Mouse (Mus musculus): Measurements from ENCODE around the gene Rbfox3.
A peak's percentile ranks its signal among the peaks of the same experiment; 100 is the strongest.

The Rbfox3 gene

DNA sequence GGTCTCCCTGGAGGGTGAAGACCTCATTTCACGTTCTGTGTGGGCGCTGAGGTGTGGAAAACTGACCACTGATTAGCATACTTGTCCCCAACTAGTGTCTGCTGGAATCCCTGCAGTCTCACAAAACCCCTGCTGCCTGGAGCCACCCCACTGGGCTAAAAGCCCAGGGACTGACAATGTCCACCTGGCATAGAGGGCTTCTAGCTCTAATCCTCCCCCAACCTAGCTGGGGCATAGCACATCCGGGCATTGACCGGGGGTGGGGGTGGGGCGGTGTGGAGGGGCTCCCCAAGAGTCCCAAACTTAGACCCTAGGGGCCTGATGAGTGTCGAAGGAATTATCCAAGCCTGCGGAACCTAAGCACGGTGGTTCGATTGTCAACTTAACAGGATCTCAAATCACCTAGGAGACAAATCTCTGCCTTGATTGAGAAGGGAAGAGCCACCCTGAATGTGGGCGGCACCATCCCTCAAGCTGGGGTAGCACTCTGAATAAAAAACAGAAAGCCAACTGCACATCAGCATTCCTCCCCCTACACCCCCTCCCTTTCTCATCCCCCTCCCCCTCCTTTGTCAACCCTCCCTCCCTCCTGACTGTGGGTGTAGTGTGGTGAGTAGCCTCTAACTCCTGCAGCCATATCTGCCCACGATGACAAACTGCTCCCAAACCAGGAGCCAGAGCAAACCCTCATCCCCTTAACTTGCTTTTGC lies 29.5 kb downstream of the Rbfox3 start:
- DNase-seq (ENCODE audit: low spot score in 2 of 2): no peak

- no peak for DNase-seq (ENCODE audit: low spot score in 2 of 2)
Measured at GRCm38 (mm10) chr11:118879466-118880150, 31.8 kb downstream of the Rbfox3 start.

DNA sequence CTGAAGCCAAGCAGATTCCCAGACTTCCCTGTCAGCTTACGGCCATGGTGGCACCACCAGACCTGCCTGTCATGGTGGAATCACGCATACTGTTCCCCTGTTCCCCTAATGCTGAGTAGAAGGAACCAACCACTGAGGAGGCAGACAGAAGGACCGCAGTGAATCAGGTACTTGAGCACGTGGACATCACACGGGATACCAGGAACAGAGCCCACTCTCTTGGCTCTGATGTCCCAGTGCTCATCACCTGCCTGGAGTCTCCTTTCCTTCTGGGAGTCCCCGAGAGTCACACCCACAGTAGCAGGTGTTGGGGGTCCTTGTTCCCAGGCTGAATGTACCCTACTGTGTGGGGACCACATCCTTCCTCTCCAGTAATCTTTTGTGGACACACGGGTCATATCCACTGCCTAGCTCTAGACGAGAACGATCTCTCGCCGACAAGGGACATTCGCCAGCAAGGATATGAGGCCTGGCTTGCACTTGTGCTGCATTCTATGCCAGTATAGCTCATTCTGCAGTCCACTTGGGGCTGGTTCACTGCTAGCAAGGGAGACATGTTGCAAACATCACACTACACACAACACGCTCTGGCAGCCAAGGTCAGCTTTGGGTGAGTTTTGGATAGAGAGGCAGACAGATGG lies 32.7 kb downstream of the Rbfox3 start:
- no peak for DNase-seq (ENCODE audit: low spot score in 2 of 2)

DNA sequence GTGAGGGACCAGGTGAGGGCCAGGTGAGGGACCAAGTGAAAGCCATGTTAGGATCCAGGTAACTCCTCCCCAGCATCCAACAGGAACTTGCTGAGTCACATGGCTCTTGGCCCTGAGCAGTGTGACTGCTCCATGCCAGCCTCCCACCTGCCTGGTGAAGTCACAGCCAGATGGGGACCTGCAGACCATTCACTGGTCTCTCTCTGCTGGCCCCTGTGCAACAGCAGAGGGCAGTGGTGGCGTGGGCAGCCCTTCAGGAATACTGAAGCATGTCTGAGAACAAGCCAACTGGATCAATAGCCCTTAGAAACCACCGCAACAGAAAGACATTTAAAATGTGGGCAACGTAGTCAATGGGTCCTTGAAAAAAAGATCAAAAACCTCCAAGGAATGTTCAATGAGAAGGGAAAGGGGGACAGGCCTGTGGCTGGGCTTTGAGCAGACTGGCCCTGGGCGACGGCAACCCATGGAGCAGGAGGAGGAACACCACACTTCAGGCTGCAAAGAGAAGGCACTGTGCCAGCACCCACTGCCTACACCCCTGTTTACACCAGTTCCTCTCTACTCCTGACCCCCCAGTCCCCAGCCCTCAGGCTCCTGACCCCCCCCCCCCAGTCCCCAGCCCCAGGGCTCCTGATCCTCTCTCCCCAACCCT lies 36.0 kb downstream of the Rbfox3 start:
- DNase-seq (ENCODE audit: low spot score in 2 of 2): no peak

- DNase-seq (ENCODE audit: low spot score in 2 of 2): no peak
Measured at GRCm38 (mm10) chr11:118874487-118875095, 36.8 kb downstream of the Rbfox3 start.

- no peak for DNase-seq (ENCODE audit: low spot score in 2 of 2)
Measured at GRCm38 (mm10) chr11:118874022-118874421, 37.4 kb downstream of the Rbfox3 start.

GRCm38 (mm10) chr11:118871527-118871926 lies 39.9 kb downstream of the Rbfox3 start:
- no peak for DNase-seq (ENCODE audit: low spot score in 2 of 2)

GRCm38 (mm10) chr11:118863360-118863759 lies 48.0 kb downstream of the Rbfox3 start:
- DNase-seq (ENCODE audit: low spot score in 2 of 2): no peak

DNA sequence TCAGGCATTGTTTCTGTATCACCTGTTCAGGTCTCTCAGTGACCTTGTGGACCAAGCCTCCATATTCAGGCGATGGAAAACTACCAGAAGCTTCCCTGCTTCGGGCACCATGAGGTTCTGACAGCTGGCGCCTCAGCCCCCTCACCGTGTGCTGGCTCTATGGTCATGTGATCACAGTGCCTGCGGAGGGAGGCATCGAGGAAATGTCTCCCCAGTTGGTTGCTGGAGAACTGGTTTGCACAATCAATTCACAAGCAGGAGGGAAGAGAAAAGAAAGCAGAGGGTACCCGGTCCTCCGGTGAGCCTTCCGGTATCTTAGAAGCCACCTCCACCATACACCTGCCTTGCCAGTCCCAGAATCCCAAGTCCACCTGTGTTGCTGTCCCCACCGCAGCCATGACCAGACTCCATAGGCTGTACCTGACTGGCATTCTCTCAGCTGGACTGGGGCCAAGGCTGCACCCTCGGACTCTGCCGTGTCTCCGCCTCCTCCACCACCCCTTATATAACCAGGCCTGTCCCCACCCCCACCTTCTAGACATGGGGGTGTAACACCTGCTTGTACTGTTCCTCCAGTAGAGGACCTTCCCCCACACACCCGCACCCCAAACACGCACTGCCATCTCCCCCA lies 49.5 kb downstream of the Rbfox3 start:
- no peak for DNase-seq (ENCODE audit: low spot score in 2 of 2)

- DNase-seq (ENCODE audit: low spot score in 2 of 2): no peak
Measured at GRCm38 (mm10) chr11:118861246-118861645, 50.2 kb downstream of the Rbfox3 start.

DNA sequence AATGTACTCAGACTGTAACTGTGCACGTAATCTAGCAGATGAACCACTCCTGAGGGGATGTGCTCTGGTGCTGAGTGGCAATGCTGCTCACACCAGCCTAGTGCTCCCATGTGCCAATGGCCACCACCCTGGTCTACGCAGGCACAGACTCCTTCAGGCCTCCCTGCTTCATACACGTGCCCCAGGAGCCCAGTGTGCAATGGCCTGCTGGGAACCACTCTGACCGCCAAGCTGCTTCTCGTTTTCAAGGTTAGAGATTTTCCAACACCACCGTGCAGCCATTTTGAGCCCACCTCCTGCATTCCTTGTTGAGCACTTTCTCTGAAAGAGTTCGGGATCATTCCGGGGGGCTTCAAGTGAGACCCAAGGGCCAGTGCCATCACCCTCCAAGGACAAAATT lies 50.6 kb downstream of the Rbfox3 start:
- no peak for DNase-seq (ENCODE audit: low spot score in 2 of 2)

GRCm38 (mm10) chr11:118859839-118860238 lies 51.6 kb downstream of the Rbfox3 start:
- no peak for DNase-seq (ENCODE audit: low spot score in 2 of 2)

- DNase-seq (ENCODE audit: low spot score in 2 of 2): no peak
Measured at GRCm38 (mm10) chr11:118858305-118858704, 53.1 kb downstream of the Rbfox3 start.

DNA sequence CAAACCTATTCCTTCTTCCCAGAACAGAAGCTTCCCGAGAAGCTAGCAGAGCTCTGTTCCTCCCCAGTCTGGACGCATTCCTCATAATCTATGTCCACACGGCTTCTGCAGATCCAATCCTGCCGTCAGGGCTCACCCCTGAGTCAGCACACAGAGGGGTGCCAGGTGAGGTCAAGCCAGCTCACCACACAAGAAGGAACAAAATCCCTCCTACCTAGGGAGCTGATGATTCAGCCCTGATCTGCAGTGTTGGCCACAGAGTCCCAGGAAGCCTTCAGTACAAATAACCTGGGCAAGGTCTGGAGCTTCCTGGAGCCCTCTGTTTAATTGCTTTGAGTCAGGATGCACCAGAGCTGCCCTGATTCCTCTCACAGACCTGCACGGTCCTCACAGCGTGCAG lies 60.0 kb downstream of the Rbfox3 start:
- peak; percentile 8 to 49 for DNase-seq (ENCODE audit: low spot score in 2 of 2)

GRCm38 (mm10) chr11:118847986-118848385 lies 63.4 kb downstream of the Rbfox3 start:
- DNase-seq (ENCODE audit: low spot score in 2 of 2): no peak

DNA sequence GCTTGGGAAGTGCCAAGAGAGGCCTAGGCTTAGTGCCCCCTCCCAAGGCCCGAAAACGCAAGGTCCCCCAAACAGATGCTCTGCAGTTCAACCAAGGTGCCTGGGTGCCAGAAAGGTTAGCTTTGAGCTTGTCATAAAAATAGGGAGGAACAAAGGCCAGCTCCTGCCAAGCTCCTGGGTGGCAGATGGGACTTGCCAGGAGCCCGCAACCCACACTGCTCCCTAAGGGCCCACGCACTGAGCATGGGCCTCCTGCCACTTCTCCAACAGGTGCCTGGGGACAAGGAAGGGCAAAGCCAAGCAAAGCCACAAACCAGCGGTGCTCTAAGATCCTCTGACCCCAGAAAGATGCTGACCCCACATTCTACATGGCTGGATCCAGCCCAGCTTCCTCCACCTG lies 70.4 kb downstream of the Rbfox3 start:
- no peak for DNase-seq (ENCODE audit: low spot score in 2 of 2)

DNA sequence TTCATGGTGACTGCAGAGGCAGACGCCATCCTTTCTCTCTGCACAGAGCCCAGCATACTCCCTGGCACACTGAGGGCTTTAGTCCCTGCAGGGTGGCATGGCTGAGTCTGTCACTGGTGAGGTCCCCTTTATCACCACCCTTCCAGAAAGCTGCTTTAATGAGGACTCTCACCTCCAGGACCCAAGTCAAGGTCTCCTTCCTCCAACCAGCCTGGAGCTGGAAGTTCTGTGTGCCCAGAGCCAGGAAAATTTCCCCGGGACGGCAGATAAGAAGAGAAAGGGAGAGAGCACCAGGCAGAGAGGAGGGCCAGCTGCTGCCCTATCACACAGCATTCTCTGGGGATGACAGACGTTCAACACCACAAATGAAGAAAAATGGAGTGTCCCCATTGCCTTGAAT lies 73.2 kb downstream of the Rbfox3 start:
- no peak for DNase-seq (ENCODE audit: low spot score in 2 of 2)

- no peak for DNase-seq (ENCODE audit: low spot score in 2 of 2)
Measured at GRCm38 (mm10) chr11:118836889-118837288, 74.5 kb downstream of the Rbfox3 start.

DNA sequence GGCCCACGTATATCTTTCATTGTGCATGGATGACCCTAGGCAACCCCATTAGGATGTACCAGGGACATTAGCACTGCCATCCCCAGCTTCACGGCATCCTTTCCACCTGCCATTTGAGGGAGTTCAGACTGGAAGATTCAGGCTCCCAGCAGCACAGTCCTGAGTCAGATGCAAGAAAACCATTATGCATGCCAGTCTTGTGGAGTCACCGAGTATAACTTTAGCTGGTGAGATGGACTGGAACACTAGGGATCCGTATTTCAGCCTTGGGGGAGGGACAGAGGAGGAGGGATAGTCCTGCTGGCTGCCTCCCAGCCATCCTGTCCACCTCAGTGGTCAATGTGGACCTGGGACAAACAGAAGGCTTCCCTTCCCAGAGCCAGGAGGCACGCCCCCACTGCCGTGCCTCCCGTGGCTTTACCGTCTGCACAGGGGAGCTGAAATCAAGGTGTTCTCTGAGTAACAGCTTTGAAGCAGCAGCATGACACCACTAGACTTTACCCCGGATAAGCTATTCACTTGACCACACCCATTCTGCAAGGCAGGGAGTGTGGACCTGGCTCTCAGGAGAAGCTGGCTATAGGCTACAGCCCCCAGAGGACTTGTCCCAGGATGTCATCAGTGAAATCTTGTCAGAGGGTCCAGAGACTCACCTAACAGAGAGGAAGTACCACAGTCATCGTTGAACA lies 78.5 kb downstream of the Rbfox3 start:
- no peak for DNase-seq (ENCODE audit: low spot score in 2 of 2)

DNA sequence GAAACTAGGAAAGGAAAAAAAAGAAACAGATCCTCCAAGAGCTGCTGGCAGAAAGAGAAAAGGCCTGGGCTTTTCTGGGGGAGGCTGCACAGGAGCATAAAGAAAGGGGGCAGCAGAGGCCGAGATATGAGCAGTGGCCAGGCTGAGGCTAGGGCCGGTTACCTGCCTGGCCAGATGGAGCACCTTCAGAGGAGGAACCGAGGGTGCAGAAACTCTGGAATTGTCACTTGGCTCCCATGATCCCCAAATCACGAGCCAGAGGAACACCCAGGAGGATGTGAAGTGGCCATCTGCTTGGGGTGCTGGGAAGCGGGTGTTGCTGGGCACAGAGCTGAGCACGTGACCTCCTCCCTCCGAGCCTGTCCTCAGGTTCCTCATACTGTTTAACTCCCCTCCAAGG lies 79.7 kb downstream of the Rbfox3 start:
- DNase-seq (ENCODE audit: low spot score in 2 of 2): no peak
